Mouse (Mus musculus) ES-E14 (cell line): Measurements from ENCODE around the gene Vps52.
"Not testable (repeated sequence)": the region's sequence is repeated elsewhere in the genome, so short reads cannot be mapped to it uniquely, and the experiment has no call there.

Experiments used
- CHD2 ChIP-seq: IDR thresholded peaks from 2 replicates; pipeline ENCODE4 v1.6.1; 2014; ENCODE audit warnings: mild to moderate bottlenecking, low read depth, low read length, inconsistent platforms
- HCFC1 ChIP-seq: IDR thresholded peaks from 2 replicates; pipeline ENCODE4 v1.6.1; 2012; ENCODE audit warnings: low read length, inconsistent platforms, borderline replicate concordance; ENCODE audit not compliant: insufficient read depth
- ZC3H11A ChIP-seq: IDR thresholded peaks from 2 replicates; pipeline ENCODE4 v1.6.1; 2012; ENCODE audit warnings: low read depth, mild to moderate bottlenecking, inconsistent platforms, low read length, borderline replicate concordance
- ZNF384 ChIP-seq: IDR thresholded peaks from 2 replicates; pipeline ENCODE4 v1.6.1; 2012; ENCODE audit warnings: low read depth, low read length, inconsistent platforms

- TF ChIP-seq ZC3H11A, ZNF384, HCFC1, CHD2: not testable (repeated sequence)
Measured at GRCm38 (mm10) chr17:34000796-34001195, 45.2 kb downstream of the Vps52 start.
